In genomic region chr2:22038780-22039179, GRCm38 (mm10) we compare ENCODE assay signal across 18 mouse cellular contexts.
DNase-seq lines count a peak whose midpoint lies in the region; ATAC-seq lines count a peak whose summit lies in the region.
"Had no signal": no experiment of that assay in that cellular context is flagged by ENCODE, and none has a peak within 500 bp of the region (broad histone marks: within the 10 kb centered on the region; RNA-seq: fewer than 3 reads in every experiment).

No protein-coding gene starts in this region.

- no peaks in the 10 kb centered on the region for H3K27me3 ChIP-seq in forebrain, embryonic 14.5 days (replicated peaks; ENCODE audit: control insufficient read depth, insufficient read depth, low read length)
- no peaks in the 10 kb centered on the region for H3K27me3 ChIP-seq in forebrain, embryonic 11.5 days (ENCODE audit: control insufficient read depth, insufficient read depth, low read length)
- H3K27me3 ChIP-seq in midbrain, embryonic 14.5 days (ENCODE audit: control insufficient read depth, insufficient read depth, low read length): no peaks in the 10 kb centered on the region
- H3K27me3 ChIP-seq in midbrain, embryonic 11.5 days (ENCODE audit: control insufficient read depth, insufficient read depth, low read length): no peaks in the 10 kb centered on the region
- no peaks in the 10 kb centered on the region for H3K27me3 ChIP-seq in heart, embryonic 12.5 days (replicated peaks)
- H3K27me3 ChIP-seq: hindbrain, embryonic 13.5 days; liver, embryonic 13.5 days had no signal

- H3K9ac ChIP-seq in forebrain, embryonic 14.5 days (ENCODE audit: low read length): no peak overlapping the region
- H3K9ac ChIP-seq in forebrain, embryonic 11.5 days (ENCODE audit: low read length): no peak overlapping the region
- no peak overlapping the region for H3K9ac ChIP-seq in midbrain, embryonic 14.5 days (replicated peaks; ENCODE audit: low read length)
- no peak overlapping the region for H3K9ac ChIP-seq in midbrain, embryonic 11.5 days (ENCODE audit: low read length)
- no peak overlapping the region for H3K9ac ChIP-seq in heart, embryonic 12.5 days
- H3K9ac ChIP-seq: forebrain, postnatal 0 days; hindbrain, embryonic 13.5 days; liver, embryonic 13.5 days had no signal

- H3K36me3 ChIP-seq in forebrain, embryonic 14.5 days (ENCODE audit: control insufficient read depth, insufficient read depth, low read length): no peaks in the 10 kb centered on the region
- no peaks in the 10 kb centered on the region for H3K36me3 ChIP-seq in forebrain, embryonic 11.5 days (ENCODE audit: control insufficient read depth, insufficient read depth, low read length)
- no peaks in the 10 kb centered on the region for H3K36me3 ChIP-seq in midbrain, embryonic 14.5 days (ENCODE audit: control insufficient read depth, insufficient read depth, low read length)
- no peaks in the 10 kb centered on the region for H3K36me3 ChIP-seq in midbrain, embryonic 11.5 days (ENCODE audit: control insufficient read depth, insufficient read depth, low read length)
- no peaks in the 10 kb centered on the region for H3K36me3 ChIP-seq in heart, embryonic 12.5 days
- H3K36me3 ChIP-seq: embryonic facial prominence, embryonic 10.5 days; hindbrain, embryonic 13.5 days; liver, embryonic 13.5 days had no signal

- no peak overlapping the region for H3K27ac ChIP-seq in forebrain, embryonic 14.5 days (ENCODE audit: low read depth, low read length)
- no peak overlapping the region for H3K27ac ChIP-seq in forebrain, embryonic 11.5 days (ENCODE audit: low read depth, low read length)
- H3K27ac ChIP-seq in midbrain, embryonic 14.5 days (replicated peaks; ENCODE audit: low read depth, low read length): no peak overlapping the region
- H3K27ac ChIP-seq in midbrain, embryonic 11.5 days (ENCODE audit: low read depth, low read length): no peak overlapping the region
- H3K27ac ChIP-seq in heart, embryonic 12.5 days (ENCODE audit: poor library complexity, severe bottlenecking): no peak overlapping the region
- H3K27ac ChIP-seq: embryonic facial prominence, embryonic 10.5 days; hindbrain, embryonic 13.5 days; kidney, postnatal 0 days; liver, embryonic 13.5 days had no signal

- 43% methylated on average over 2 of the region's 2 CpGs for WGBS in forebrain, embryonic 14.5 days
- WGBS in forebrain, embryonic 11.5 days: 44% methylated on average over 2 of the region's 2 CpGs
- 16% methylated on average over 2 of the region's 2 CpGs for WGBS in midbrain, embryonic 14.5 days
- 31% methylated on average over 2 of the region's 2 CpGs for WGBS in midbrain, embryonic 11.5 days
- 30% methylated on average over 2 of the region's 2 CpGs for WGBS in heart, embryonic 12.5 days

- ATAC-seq in forebrain, embryonic 14.5 days: no peak
- no peak for ATAC-seq in forebrain, embryonic 11.5 days (replicated peaks; ENCODE audit: low FRiP score)
- ATAC-seq in midbrain, embryonic 14.5 days (ENCODE audit: low FRiP score, low TSS enrichment): 0 out of 2 replicates have a peak, but pooled peaks have one; percentile 46
- ATAC-seq in midbrain, embryonic 11.5 days (ENCODE audit: low FRiP score): no peak
- no peak for ATAC-seq in heart, embryonic 12.5 days (ENCODE audit: insufficient number of reproducible peaks, low FRiP score)
- ATAC-seq: forebrain, postnatal 0 days; intestine, postnatal 0 days had no signal

- H3K4me1 ChIP-seq in forebrain, embryonic 14.5 days (ENCODE audit: control insufficient read depth, insufficient read depth, low read length): no peaks in the 10 kb centered on the region; the same call in 1 of the 2 replicates
- H3K4me1 ChIP-seq in forebrain, embryonic 11.5 days (replicated peaks; ENCODE audit: control insufficient read depth, insufficient read depth, low read length): no peaks in the 10 kb centered on the region
- H3K4me1 ChIP-seq in midbrain, embryonic 14.5 days (ENCODE audit: control insufficient read depth, insufficient read depth, low read length): no peaks in the 10 kb centered on the region
- no peaks in the 10 kb centered on the region for H3K4me1 ChIP-seq in midbrain, embryonic 11.5 days (ENCODE audit: control insufficient read depth, insufficient read depth, low read length)
- no peaks in the 10 kb centered on the region for H3K4me1 ChIP-seq in heart, embryonic 12.5 days (replicated peaks)
- H3K4me1 ChIP-seq: embryonic facial prominence, embryonic 10.5 days; hindbrain, embryonic 13.5 days; liver, embryonic 13.5 days had no signal

- no peak overlapping the region for H3K4me2 ChIP-seq in forebrain, embryonic 14.5 days (ENCODE audit: low read length)
- no peak overlapping the region for H3K4me2 ChIP-seq in forebrain, embryonic 11.5 days (ENCODE audit: low read depth, low read length, severe bottlenecking)
- H3K4me2 ChIP-seq in midbrain, embryonic 14.5 days (ENCODE audit: low read length): no peak overlapping the region
- no peak overlapping the region for H3K4me2 ChIP-seq in midbrain, embryonic 11.5 days
- H3K4me2 ChIP-seq in heart, embryonic 12.5 days: no peak overlapping the region
- H3K4me2 ChIP-seq: hindbrain, embryonic 13.5 days; liver, embryonic 13.5 days had no signal

- DNase-seq in forebrain, embryonic 14.5 days (ENCODE audit: low spot score): peak; percentile 10
- no peak for DNase-seq in forebrain, embryonic 11.5 days (ENCODE audit: low spot score)
- DNase-seq in midbrain, embryonic 14.5 days: peak; percentile 19
- no peak for DNase-seq in midbrain, embryonic 11.5 days (ENCODE audit: low spot score, missing footprints)
- DNase-seq in R1 (ENCODE audit: low read depth, low spot score): peak; percentile 30
- peak; percentile 17 to 28 for DNase-seq in right cerebral cortex, postnatal 36 days (ENCODE audit: low spot score in 2 of 2)
- DNase-seq in cerebellum, adult 9-11 months: no peak
- DNase-seq: cerebellum, adult 11 months; cerebellum, postnatal 36 days; forebrain, postnatal 0 days; liver, embryonic 13.5 days; lung, postnatal 14 days had no signal

- no peaks in the 10 kb centered on the region; the same call in 1 of the 2 replicates for H3K9me3 ChIP-seq in forebrain, embryonic 14.5 days (replicated peaks; ENCODE audit: control insufficient read depth, low read length)
- no peaks in the 10 kb centered on the region for H3K9me3 ChIP-seq in forebrain, embryonic 11.5 days (ENCODE audit: control insufficient read depth, low read length)
- H3K9me3 ChIP-seq in midbrain, embryonic 14.5 days (ENCODE audit: control insufficient read depth, low read length): no peaks in the 10 kb centered on the region
- no peaks in the 10 kb centered on the region for H3K9me3 ChIP-seq in midbrain, embryonic 11.5 days (ENCODE audit: control insufficient read depth, low read length)
- 0 out of 2 replicates have a peak, but pooled peaks cover 6% of the 10 kb centered on the region for H3K9me3 ChIP-seq in heart, embryonic 12.5 days (replicated peaks)
- H3K9me3 ChIP-seq: embryonic facial prominence, embryonic 10.5 days; hindbrain, embryonic 13.5 days; liver, embryonic 13.5 days had no signal

- no peak overlapping the region for H3K4me3 ChIP-seq in forebrain, embryonic 14.5 days (ENCODE audit: low read depth, low read length)
- H3K4me3 ChIP-seq in forebrain, embryonic 11.5 days (ENCODE audit: low read depth, low read length): no peak overlapping the region
- no peak overlapping the region for H3K4me3 ChIP-seq in midbrain, embryonic 14.5 days (replicated peaks; ENCODE audit: low read depth, low read length)
- H3K4me3 ChIP-seq in midbrain, embryonic 11.5 days (ENCODE audit: low read depth, low read length): no peak overlapping the region
- no peak overlapping the region for H3K4me3 ChIP-seq in heart, embryonic 12.5 days
- H3K4me3 ChIP-seq: embryonic facial prominence, embryonic 10.5 days; erythroblast, embryonic 14.5 days; hindbrain, embryonic 13.5 days; liver, embryonic 13.5 days had no signal

Comparison
In these comparisons a context has a peak if more than half of its experiments do, and no peak if none do; other contexts are left out.
1. DNase-seq: peak in forebrain, embryonic 14.5 days (single experiment), midbrain, embryonic 14.5 days (single experiment), R1 (single experiment) and right cerebral cortex, postnatal 36 days (2 of 2); none in forebrain, embryonic 11.5 days (single experiment), midbrain, embryonic 11.5 days (single experiment) and cerebellum, adult 9-11 months (single experiment).